Mouse (Mus musculus): Measurements from ENCODE around the gene Ybx1. TPM values are rescaled to one million over a fixed set of nuclear protein-coding genes. Genes with fewer than 3 reads are reported as not detected.

The Ybx1 gene
- polyA plus RNA-seq, 1 experiment = 242 TPM

DNA sequence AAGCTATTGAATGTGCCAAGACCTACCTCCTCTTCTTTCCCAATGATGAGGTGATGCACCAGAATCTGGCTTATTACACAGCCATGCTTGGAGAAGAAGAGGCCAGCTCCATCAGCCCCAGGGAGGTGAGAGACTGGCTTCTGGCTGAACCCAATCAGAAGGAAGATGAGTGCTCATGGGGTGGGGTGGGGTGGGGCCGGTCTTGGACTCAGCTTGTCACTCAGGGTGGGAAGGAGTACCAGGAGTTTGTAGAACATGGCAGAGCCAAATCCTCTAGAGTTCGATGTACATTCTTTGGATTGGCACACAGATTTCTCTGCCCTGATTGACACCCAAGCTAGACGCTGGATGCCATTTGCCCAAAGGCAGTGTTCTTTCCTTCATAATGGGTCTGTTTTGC is 55.7 kb downstream of the Ybx1 start:
- H3K4me3 ChIP-seq (ENCODE audit: low read depth, low read length) = no peak overlapping the region
- no peaks in the 10 kb centered on the region; the same call in 1 of the 2 replicates for H3K4me1 ChIP-seq (ENCODE audit: control insufficient read depth, insufficient read depth, insufficient read length, low read length)
- 0 out of 2 replicates have a peak, but pooled peaks cover 8% of the 10 kb centered on the region for H3K27me3 ChIP-seq (ENCODE audit: control insufficient read depth, insufficient read depth, low read length)
- 46% methylated on average over 3 of the region's 3 CpGs for WGBS
- H3K36me3 ChIP-seq (ENCODE audit: control insufficient read depth, insufficient read depth, low read length) = no peaks in the 10 kb centered on the region
- no peak overlapping the region for H3K27ac ChIP-seq (ENCODE audit: insufficient read depth, low read depth, low read length)
- TF ChIP-seq POLR2A (IDR thresholded peaks at IDR 0.05; ENCODE audit: low read depth, low read length) = no peak

GRCm38 (mm10) chr4:119234348-119234747 is 60.1 kb downstream of the Ybx1 start:
- no peaks in the 10 kb centered on the region for H3K36me3 ChIP-seq (ENCODE audit: control insufficient read depth, insufficient read depth, low read length)
- TF ChIP-seq CTCF (IDR thresholded peaks at IDR 0.05; ENCODE audit: extremely low read depth, insufficient read length, insufficient replicate concordance, low read depth, low read length) (no peak), POLR2A (IDR thresholded peaks at IDR 0.05; ENCODE audit: low read depth, low read length) (no peak)
- no peak overlapping the region for H3K4me3 ChIP-seq (ENCODE audit: low read depth, low read length)
- H3K27me3 ChIP-seq (ENCODE audit: control insufficient read depth, insufficient read depth, low read length) = peaks cover 12% of the 10 kb centered on the region; the same call in 1 of the 2 replicates
- no peak overlapping the region for H3K27ac ChIP-seq (ENCODE audit: insufficient read depth, low read depth, low read length)
- no peaks in the 10 kb centered on the region; the same call in 1 of the 2 replicates for H3K4me1 ChIP-seq (ENCODE audit: control insufficient read depth, insufficient read depth, insufficient read length, low read length)
- WGBS = 84% methylated on average over 3 of the region's 3 CpGs

- no peaks in the 10 kb centered on the region; the same call in 1 of the 2 replicates for H3K4me1 ChIP-seq (ENCODE audit: control insufficient read depth, insufficient read depth, insufficient read length, low read length)
- 1% methylated on average over 36 of the region's 36 CpGs for WGBS
Observed at GRCm38 (mm10) chr4:119233256-119233901, 61.0 kb downstream of the Ybx1 start.

DNA sequence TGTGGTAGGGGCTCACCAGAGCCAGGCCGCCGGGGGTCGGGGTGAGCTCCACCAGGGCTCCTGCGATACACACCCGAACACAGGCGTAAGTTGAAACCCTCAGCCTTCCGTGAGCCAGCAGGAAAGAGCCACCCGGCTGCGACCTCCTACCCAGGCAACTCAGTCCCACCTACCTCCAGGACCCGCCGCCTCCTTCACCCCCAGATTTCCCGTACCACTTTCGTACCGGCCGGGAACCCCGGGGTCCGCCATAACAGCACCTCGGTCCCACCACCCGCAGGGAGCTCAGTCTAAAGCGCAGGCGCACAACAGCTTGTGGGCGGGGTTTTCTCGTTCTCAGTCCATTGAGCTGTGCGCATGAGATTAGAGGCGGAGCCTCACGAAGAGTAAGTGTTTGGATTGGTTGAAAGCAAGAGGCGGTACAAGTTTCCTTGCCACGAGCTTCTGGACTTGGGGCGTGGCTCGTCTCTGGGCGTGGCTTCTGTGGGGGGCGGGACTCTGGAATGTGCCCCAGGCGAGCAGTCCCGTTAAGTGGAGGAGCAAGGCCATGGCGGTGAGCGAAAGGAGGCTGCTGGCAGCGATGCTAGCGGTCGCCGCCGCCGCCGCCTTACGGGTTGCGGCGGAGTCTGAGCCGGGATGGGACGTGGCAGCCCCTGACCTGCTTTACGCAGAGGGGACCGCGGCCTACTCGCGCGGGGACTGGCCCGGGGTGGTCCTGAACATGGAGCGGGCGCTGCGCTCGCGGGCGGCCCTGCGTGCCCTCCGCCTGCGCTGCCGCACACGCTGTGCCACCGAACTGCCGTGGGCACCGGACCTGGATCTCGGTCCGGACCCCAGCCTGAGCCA is 61.8 kb downstream of the Ybx1 start, which contains the start of the genes AU022252 and P3h1:
AU022252 (minus strand) TSS at position 303 of the 846 bp plus-strand sequence.
P3h1 (plus strand) TSS at position 506 of the 846 bp plus-strand sequence.
- Histone ChIP-seq H3K27me3 (ENCODE audit: control insufficient read depth, insufficient read depth, low read length) (peaks cover 12% of the 10 kb centered on the region; the same call in 1 of the 2 replicates), H3K4me1 (ENCODE audit: control insufficient read depth, insufficient read depth, insufficient read length, low read length) (no peaks in the 10 kb centered on the region; the same call in 1 of the 2 replicates), H3K36me3 (ENCODE audit: control insufficient read depth, insufficient read depth, low read length) (0 out of 2 replicates have a peak, but pooled peaks cover 1% of the 10 kb centered on the region), H3K27ac (ENCODE audit: insufficient read depth, low read depth, low read length) (no peak within 1 kb of the TSS; the same call in 1 of the 2 replicates), H3K4me3 (ENCODE audit: low read depth, low read length) (peak within 1 kb of the TSS; percentile 93)
- WGBS = under 1% methylated on average over 71 of the region's 71 CpGs
- TF ChIP-seq CTCF (IDR thresholded peaks at IDR 0.05; ENCODE audit: extremely low read depth, insufficient read length, insufficient replicate concordance, low read depth, low read length) (no peak), POLR2A (IDR thresholded peaks at IDR 0.05; ENCODE audit: low read depth, low read length) (peak; percentile 65)

More at GRCm38 (mm10) chr4:119233256-119233901, 61.0 kb downstream of the Ybx1 start:
- peaks cover 12% of the 10 kb centered on the region; the same call in 1 of the 2 replicates for H3K27me3 ChIP-seq (ENCODE audit: control insufficient read depth, insufficient read depth, low read length)
- H3K4me3 ChIP-seq (ENCODE audit: low read depth, low read length) = peak overlapping the region; percentile 71
- H3K36me3 ChIP-seq (ENCODE audit: control insufficient read depth, insufficient read depth, low read length) = no peaks in the 10 kb centered on the region
- TF ChIP-seq POLR2A (IDR thresholded peaks at IDR 0.05; ENCODE audit: low read depth, low read length) (no peak), CTCF (IDR thresholded peaks at IDR 0.05; ENCODE audit: extremely low read depth, insufficient read length, insufficient replicate concordance, low read depth, low read length) (no peak)
- H3K27ac ChIP-seq (ENCODE audit: insufficient read depth, low read depth, low read length) = no peak overlapping the region; the same call in 1 of the 2 replicates

Other genes starting within 250 kb of the Ybx1 start
- gene Slc2a1, start 185.9 kb downstream of the Ybx1 start, polyA plus RNA-seq (2012; rRNA removed) = 20.1 and 24.1 TPM in 2 replicates
- 4.2 and 6.2 TPM in 2 replicates for gene Zfp691, start 120.4 kb downstream of the Ybx1 start, polyA plus RNA-seq (2012; rRNA removed)
- gene Ermap, start 104.6 kb downstream of the Ybx1 start, polyA plus RNA-seq (2012; rRNA removed) = 0.03 and 0.06 TPM in 2 replicates
- gene Svbp, start 99.3 kb downstream of the Ybx1 start, polyA plus RNA-seq (2012; rRNA removed) = 10.2 and 17.0 TPM in 2 replicates
- gene Tmem269, start 76.4 kb downstream of the Ybx1 start, polyA plus RNA-seq (2012; rRNA removed) = 0.09 TPM in 1 of 2 replicates, not detected in the other
- 1.9 and 2.0 TPM in 2 replicates for gene AU022252, start 61.9 kb downstream of the Ybx1 start, polyA plus RNA-seq (2012; rRNA removed)
- gene P3h1, start 61.7 kb downstream of the Ybx1 start, polyA plus RNA-seq (2012; rRNA removed) = 4.4 and 6.3 TPM in 2 replicates
- not detected in 2 replicates for gene Cldn19, start 39.2 kb downstream of the Ybx1 start, polyA plus RNA-seq (2012; rRNA removed)
- gene Ppih, start 25.9 kb upstream of the Ybx1 start, polyA plus RNA-seq (2012; rRNA removed) = 2.5 and 4.3 TPM in 2 replicates
- gene Ccdc30, start 120.9 kb upstream of the Ybx1 start, polyA plus RNA-seq (2012; rRNA removed) = 0.10 and 0.13 TPM in 2 replicates
- gene Ppcs, start 127.8 kb upstream of the Ybx1 start, polyA plus RNA-seq (2012; rRNA removed) = 13.9 and 24.7 TPM in 2 replicates
- gene Zmynd12, start 128.2 kb upstream of the Ybx1 start, polyA plus RNA-seq (2012; rRNA removed) = 0.17 and 0.44 TPM in 2 replicates
- gene Rimkla, start 198.0 kb upstream of the Ybx1 start, polyA plus RNA-seq (2012; rRNA removed) = 0.20 and 0.24 TPM in 2 replicates
- 6.7 and 19.0 TPM in 2 replicates for gene Foxj3, start 242.4 kb upstream of the Ybx1 start, polyA plus RNA-seq (2012; rRNA removed)
- 2.4 and 3.1 TPM in 2 replicates for gene Frg2f1, start 244.9 kb upstream of the Ybx1 start, polyA plus RNA-seq (2012; rRNA removed)

All from small intestine, adult 2 months (tissue).